ENCODE assay signal across 17 mouse cellular contexts in genomic region chr5:53941322-53942024, GRCm38 (mm10). TPM values are rescaled to one million over a fixed set of nuclear protein-coding genes. Genes with fewer than 3 reads are reported as not detected.
DNase-seq lines count a peak whose midpoint lies in the region; ATAC-seq and TF ChIP-seq lines count a peak whose summit lies in the region.
"Had no signal": no experiment of that assay in that cellular context is flagged by ENCODE, and none has a peak within 500 bp of the region (broad histone marks: within the 10 kb centered on the region; RNA-seq: fewer than 3 reads in every experiment).

No protein-coding gene starts in this region.

- no peaks in the 10 kb centered on the region for H3K79me2 ChIP-seq in myocyte (ENCODE audit: control insufficient read depth, insufficient read depth)

- no peak overlapping the region for H3K4me3 ChIP-seq in embryonic facial prominence, embryonic 14.5 days (ENCODE audit: low read depth, low read length)
- no peak overlapping the region for H3K4me3 ChIP-seq in embryonic facial prominence, embryonic 10.5 days
- no peak overlapping the region for H3K4me3 ChIP-seq in intestine, embryonic 15.5 days (replicated peaks)
- no peak overlapping the region for H3K4me3 ChIP-seq in intestine, postnatal 0 days (ENCODE audit: low read depth, low read length)
- H3K4me3 ChIP-seq in layer of hippocampus, adult 2 months: no peak overlapping the region
- no peak overlapping the region for H3K4me3 ChIP-seq in myocyte
- H3K4me3 ChIP-seq: embryonic facial prominence, embryonic 13.5 days; forebrain, embryonic 10.5 days; heart, embryonic 12.5 days; liver, embryonic 15.5 days; megakaryocyte, embryonic 14.5 days had no signal

- WGBS in embryonic facial prominence, embryonic 14.5 days: 67% methylated on average over 11 of the region's 11 CpGs
- WGBS in embryonic facial prominence, embryonic 10.5 days: 71% methylated on average over 11 of the region's 11 CpGs
- 53% methylated on average over 11 of the region's 11 CpGs for WGBS in intestine, embryonic 15.5 days
- 43% methylated on average over 11 of the region's 11 CpGs for WGBS in intestine, postnatal 0 days

- no peaks in the 10 kb centered on the region for H3K27me3 ChIP-seq in embryonic facial prominence, embryonic 14.5 days (replicated peaks; ENCODE audit: control insufficient read depth, insufficient read depth, low read length)
- H3K27me3 ChIP-seq in embryonic facial prominence, embryonic 10.5 days (replicated peaks; ENCODE audit: low read depth, poor library complexity, severe bottlenecking): no peaks in the 10 kb centered on the region
- no peaks in the 10 kb centered on the region for H3K27me3 ChIP-seq in intestine, embryonic 15.5 days (replicated peaks)
- H3K27me3 ChIP-seq in intestine, postnatal 0 days (replicated peaks; ENCODE audit: control insufficient read depth, insufficient read depth, low read length): no peaks in the 10 kb centered on the region
- H3K27me3 ChIP-seq in myocyte (ENCODE audit: control insufficient read depth, insufficient read depth, insufficient read length): no peaks in the 10 kb centered on the region
- H3K27me3 ChIP-seq: embryonic facial prominence, embryonic 13.5 days; liver, embryonic 15.5 days; megakaryocyte, embryonic 14.5 days had no signal

- no peak overlapping the region for H3K4me2 ChIP-seq in embryonic facial prominence, embryonic 14.5 days (ENCODE audit: low read depth, low read length)
- no peak overlapping the region for H3K4me2 ChIP-seq in intestine, embryonic 15.5 days (replicated peaks)
- no peak overlapping the region for H3K4me2 ChIP-seq in intestine, postnatal 0 days (replicated peaks; ENCODE audit: low read depth)
- no peak overlapping the region for H3K4me2 ChIP-seq in myocyte (ENCODE audit: low read depth)
- H3K4me2 ChIP-seq: embryonic facial prominence, embryonic 13.5 days; heart, embryonic 12.5 days; liver, embryonic 15.5 days had no signal

- no peak overlapping the region for H3ac ChIP-seq in myocyte (ENCODE audit: control insufficient read depth, insufficient read length)

- no peaks in the 10 kb centered on the region for H3K36me3 ChIP-seq in embryonic facial prominence, embryonic 14.5 days (ENCODE audit: control insufficient read depth, insufficient read depth, low read length)
- H3K36me3 ChIP-seq in embryonic facial prominence, embryonic 10.5 days (replicated peaks): no peaks in the 10 kb centered on the region
- H3K36me3 ChIP-seq in intestine, embryonic 15.5 days: no peaks in the 10 kb centered on the region
- H3K36me3 ChIP-seq in intestine, postnatal 0 days (ENCODE audit: control insufficient read depth, insufficient read depth): no peaks in the 10 kb centered on the region
- no peaks in the 10 kb centered on the region for H3K36me3 ChIP-seq in myocyte (ENCODE audit: control insufficient read depth, insufficient read depth)
- H3K36me3 ChIP-seq: embryonic facial prominence, embryonic 13.5 days; forebrain, embryonic 10.5 days; heart, embryonic 12.5 days; liver, embryonic 15.5 days had no signal

- H3K4me1 ChIP-seq in embryonic facial prominence, embryonic 14.5 days (ENCODE audit: control insufficient read depth, insufficient read depth, low read length): no peaks in the 10 kb centered on the region
- H3K4me1 ChIP-seq in embryonic facial prominence, embryonic 10.5 days: no peaks in the 10 kb centered on the region
- H3K4me1 ChIP-seq in intestine, embryonic 15.5 days (replicated peaks): no peaks in the 10 kb centered on the region
- no peaks in the 10 kb centered on the region for H3K4me1 ChIP-seq in intestine, postnatal 0 days (replicated peaks; ENCODE audit: control insufficient read depth, insufficient read depth, low read length)
- H3K4me1 ChIP-seq: forebrain, embryonic 10.5 days had no signal

- no peak for TF ChIP-seq POLR2A in myocyte (IDR thresholded peaks at IDR 0.05; ENCODE audit: insufficient read length, low read depth)

- no peak overlapping the region for H3K9ac ChIP-seq in embryonic facial prominence, embryonic 14.5 days (ENCODE audit: low read depth, low read length)
- no peak overlapping the region for H3K9ac ChIP-seq in intestine, embryonic 15.5 days
- no peak overlapping the region for H3K9ac ChIP-seq in intestine, postnatal 0 days (ENCODE audit: low read depth, low read length)
- H3K9ac ChIP-seq: embryonic facial prominence, embryonic 13.5 days; heart, embryonic 12.5 days; liver, embryonic 15.5 days had no signal

- TF ChIP-seq CTCF in intestine, postnatal 0 days (IDR thresholded peaks at IDR 0.05; ENCODE audit: low read depth): no peak
- no peak for TF ChIP-seq CTCF in layer of hippocampus, adult 2 months (conservative IDR thresholded peaks at IDR 0.05)

- DNase-seq in embryonic facial prominence, embryonic 14.5 days (ENCODE audit: low spot score): peak; percentile 48
- DNase-seq in embryonic facial prominence, embryonic 10.5 days (ENCODE audit: low spot score): no peak
- peak; percentile 39 to 45 for DNase-seq in layer of hippocampus, adult 2 months (ENCODE audit: low spot score in 2 of 2)
- no peak for DNase-seq in right cerebral cortex, adult 2 months (ENCODE audit: low spot score in 2 of 2)
- no peak for DNase-seq in c-Kit-positive CD71-positive TER-119-positive erythroid progenitor cells, embryonic 14.5 days (ENCODE audit: low spot score)
- DNase-seq: heart, postnatal 4 days; kidney, postnatal 36 days; lung, postnatal 10 days; thymus, postnatal 36 days had no signal

- peak; percentile 68; the same call in 1 of the 2 replicates for ATAC-seq in embryonic facial prominence, embryonic 14.5 days (ENCODE audit: low read depth)
- peak; percentile 58; the same call in 1 of the 2 replicates for ATAC-seq in intestine, embryonic 15.5 days
- ATAC-seq in intestine, postnatal 0 days: no peak

- no peak overlapping the region for H3K27ac ChIP-seq in embryonic facial prominence, embryonic 14.5 days (replicated peaks; ENCODE audit: low read depth, low read length)
- no peak overlapping the region for H3K27ac ChIP-seq in embryonic facial prominence, embryonic 10.5 days (replicated peaks)
- H3K27ac ChIP-seq in intestine, embryonic 15.5 days: no peak overlapping the region
- H3K27ac ChIP-seq in intestine, postnatal 0 days (ENCODE audit: low read depth, low read length): no peak overlapping the region
- H3K27ac ChIP-seq in layer of hippocampus, adult 2 months: peak overlapping the region; percentile 78
- H3K27ac ChIP-seq: embryonic facial prominence, embryonic 13.5 days; forebrain, embryonic 10.5 days; liver, embryonic 15.5 days had no signal

- H3K9me3 ChIP-seq in embryonic facial prominence, embryonic 14.5 days (ENCODE audit: control insufficient read depth, low read length): no peaks in the 10 kb centered on the region
- H3K9me3 ChIP-seq in embryonic facial prominence, embryonic 10.5 days: no peaks in the 10 kb centered on the region
- no peaks in the 10 kb centered on the region for H3K9me3 ChIP-seq in intestine, embryonic 15.5 days
- no peaks in the 10 kb centered on the region for H3K9me3 ChIP-seq in intestine, postnatal 0 days (ENCODE audit: control insufficient read depth)
- H3K9me3 ChIP-seq: embryonic facial prominence, embryonic 13.5 days; forebrain, embryonic 10.5 days; heart, embryonic 12.5 days; liver, embryonic 15.5 days; megakaryocyte, embryonic 14.5 days had no signal

TF ChIP-seq in myocyte, 11 proteins besides CTCF, POLR2A, EP300 and RAD21:
- TF ChIP-seq MYOG (IDR thresholded peaks at IDR 0.05; ENCODE audit: control insufficient read depth in 1 of 3, insufficient read depth in 1 of 3, insufficient read length in 2 of 3, low read depth in 2 of 3) (peak; percentile 59 to 91 (median 68)), POLR2AphosphoS2 (IDR thresholded peaks at IDR 0.05; ENCODE audit: insufficient read length, low read depth) (no peak), TCF12 (IDR thresholded peaks at IDR 0.05; ENCODE audit: insufficient read depth, poor library complexity, severe bottlenecking) (peak; percentile 66), SRF (IDR thresholded peaks at IDR 0.05; ENCODE audit: control insufficient read depth, insufficient read length, low read depth) (peak; percentile 87), MYOD1 (IDR thresholded peaks at IDR 0.05; ENCODE audit: control insufficient read depth in 1 of 3, insufficient read length in 2 of 3, low read depth in 2 of 3) (peak in 2 of 3 experiments; percentile 70 to 80)

RNA-seq across cellular contexts. Expression of gene Stim2, which starts 56.8 kb away (rescaled TPM):
- 30.5 and 38.1 TPM in 2 replicates for polyA plus RNA-seq in embryonic facial prominence, embryonic 14.5 days (2014; fragmentation: Nextera tagmentation; extraction: Ambion mirVana)
- 13.9 and 14.3 TPM in 2 replicates for polyA plus RNA-seq in embryonic facial prominence, embryonic 10.5 days (2016; fragmentation: Nextera tagmentation; extraction: Ambion mirVana)
- polyA plus RNA-seq in intestine, embryonic 15.5 days (2015; fragmentation: Nextera tagmentation; extraction: Ambion mirVana): 16.1 and 17.8 TPM in 2 replicates
- polyA plus RNA-seq in intestine, postnatal 0 days (2015; fragmentation: Nextera tagmentation; extraction: Ambion mirVana): 13.9 and 14.1 TPM in 2 replicates
- 100 to 1,000 TPM; 168 to 172 TPM for total RNA-seq in layer of hippocampus, adult 2 months (2021)
- polyA plus RNA-seq in myocyte (2012; fragmentation: generic; extraction: Trizol): 23.6 TPM

Comparison
In these comparisons a context has a peak if more than half of its experiments do, and no peak if none do; other contexts are left out.
1. DNase-seq: peak in embryonic facial prominence, embryonic 14.5 days (single experiment) and layer of hippocampus, adult 2 months (2 of 2); none in embryonic facial prominence, embryonic 10.5 days (single experiment), right cerebral cortex, adult 2 months (0 of 2) and c-Kit-positive CD71-positive TER-119-positive erythroid progenitor cells, embryonic 14.5 days (single experiment).